Mouse (Mus musculus): Measurements from ENCODE around the gene Fip1l1.

The Fip1l1 gene

DNA sequence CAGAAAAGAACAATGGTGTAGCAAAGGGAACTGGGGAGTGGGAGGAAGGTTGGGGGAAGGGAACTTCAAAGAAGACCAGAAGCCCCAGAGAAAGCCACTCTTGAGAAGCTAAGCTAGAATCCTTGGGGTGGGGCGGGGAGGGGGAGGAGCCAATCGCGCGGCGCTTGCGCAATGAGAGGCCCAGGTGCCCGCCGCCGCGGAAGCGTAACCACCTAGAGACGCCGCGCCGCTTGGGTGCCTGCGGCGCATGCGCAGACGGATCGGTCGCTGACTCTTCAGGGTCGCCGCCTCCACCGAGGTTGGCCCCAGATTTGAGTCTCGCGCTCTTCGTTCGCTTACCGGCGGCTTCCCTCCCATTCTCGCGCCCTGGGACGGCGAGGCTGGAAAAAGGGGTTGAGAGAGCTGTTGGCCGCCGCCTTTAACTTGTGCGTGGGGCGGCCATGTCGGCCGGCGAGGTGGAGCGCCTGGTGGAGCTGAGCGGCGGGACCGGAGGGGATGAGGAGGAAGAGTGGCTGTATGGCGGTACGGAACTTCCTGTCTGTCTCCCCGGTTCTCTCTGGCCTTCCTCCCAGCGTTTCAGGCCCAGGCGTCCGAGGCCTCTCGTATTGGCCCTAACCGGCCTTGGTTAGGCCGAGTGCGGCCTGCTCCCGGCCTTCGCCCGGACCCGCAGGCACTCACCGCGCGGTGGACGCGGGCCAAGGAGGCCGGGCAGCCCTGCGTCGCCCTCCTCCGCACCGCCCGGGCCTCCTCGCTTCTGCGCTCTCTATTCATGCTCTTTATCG, at the start of gene Fip1l1:
Fip1l1 (plus strand) TSS at position 210 of the 782 bp plus-strand sequence.
- DNase-seq: peak; percentile 92

GRCm38 (mm10) chr5:74492705-74493104, 42.5 kb upstream of the Fip1l1 start:
- no peak for DNase-seq

DNA sequence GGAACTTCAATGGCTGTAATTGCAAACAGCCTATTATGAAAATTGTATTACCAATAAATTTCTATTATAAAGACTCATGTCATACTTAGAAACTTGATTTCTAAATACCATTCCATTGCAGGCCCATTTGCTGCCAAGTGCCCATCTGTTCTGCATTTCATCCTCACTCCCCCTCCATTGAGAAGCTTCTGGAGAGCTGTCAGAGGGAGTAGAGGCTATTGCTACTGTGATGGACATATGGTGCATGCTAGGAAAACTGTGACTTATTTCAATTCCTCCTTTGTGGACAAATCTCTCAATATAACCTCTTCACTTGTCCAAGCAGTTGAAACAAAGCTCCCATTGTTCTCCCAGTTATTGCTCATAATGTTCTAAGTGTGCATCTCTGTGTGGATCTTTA, 23.6 kb upstream of the Fip1l1 start:
- DNase-seq: peak; percentile 3

GRCm38 (mm10) chr5:74527025-74527424, 8.2 kb upstream of the Fip1l1 start:
- no peak for DNase-seq

GRCm38 (mm10) chr5:74530785-74531184, 4.5 kb upstream of the Fip1l1 start:
- DNase-seq: no peak

GRCm38 (mm10) chr5:74531630-74532280, 3.5 kb upstream of the Fip1l1 start, which contains the start of gene Scfd2:
Gene Scfd2 (minus strand): TSS chr5:74531759.
- peak; percentile 97 for DNase-seq

DNA sequence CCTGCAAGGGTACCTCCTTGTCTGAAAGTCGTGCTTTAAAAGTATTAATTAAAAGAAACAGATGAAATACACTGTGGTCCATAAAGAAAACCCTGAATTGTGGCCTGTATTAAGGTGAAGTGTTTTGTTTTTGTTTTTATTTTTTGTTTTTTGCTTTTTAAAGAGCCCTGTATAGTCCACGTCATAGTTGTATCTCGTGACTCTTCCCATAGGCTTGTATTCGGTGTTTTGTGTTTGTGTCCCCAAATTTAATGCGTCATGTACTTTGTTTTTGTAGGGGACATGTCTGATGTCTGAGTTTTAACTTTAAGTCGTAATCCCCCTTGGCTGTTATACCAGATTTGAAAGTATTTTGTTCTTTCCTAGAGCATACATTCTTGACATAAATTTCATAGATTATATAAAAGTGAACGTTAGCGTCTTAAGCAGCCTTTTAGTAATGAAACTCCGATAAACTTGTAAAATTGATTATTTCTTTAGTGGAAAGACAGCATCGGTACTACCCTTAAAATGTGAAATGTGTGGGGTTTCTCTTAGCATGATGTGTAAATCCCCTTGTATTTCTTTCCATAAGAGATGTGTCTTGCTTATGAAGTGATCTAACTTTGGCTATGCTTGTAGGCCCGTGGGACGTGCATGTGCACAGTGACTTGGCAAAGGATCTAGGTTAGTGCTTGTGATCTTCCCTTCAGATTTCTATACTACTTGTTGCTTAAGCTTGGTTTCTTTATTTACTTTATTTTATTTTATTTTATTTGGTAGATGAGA, 1.1 kb downstream of the Fip1l1 start:
- no peak for DNase-seq

GRCm38 (mm10) chr5:74545606-74546005, 10.4 kb downstream of the Fip1l1 start:
- no peak for DNase-seq

DNA sequence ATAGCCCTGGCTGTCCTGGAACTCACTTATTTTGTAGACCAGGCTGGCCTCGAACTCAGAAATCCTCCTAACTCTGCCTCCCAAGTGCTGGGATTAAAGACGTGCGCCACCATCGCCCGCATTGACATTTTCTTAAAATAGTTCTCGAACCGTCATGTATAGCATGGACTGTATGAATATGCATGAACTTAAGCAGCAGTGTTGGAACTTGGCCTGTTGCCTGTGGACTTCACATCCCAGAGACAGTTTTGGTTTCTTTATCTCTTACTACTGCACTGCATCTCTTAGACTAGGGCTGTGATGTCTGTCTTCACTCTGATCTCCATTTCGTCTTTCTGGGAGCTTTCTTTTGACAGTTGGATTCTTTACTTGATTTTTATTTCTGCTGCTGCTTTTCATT, 14.3 kb downstream of the Fip1l1 start:
- no peak for DNase-seq

DNA sequence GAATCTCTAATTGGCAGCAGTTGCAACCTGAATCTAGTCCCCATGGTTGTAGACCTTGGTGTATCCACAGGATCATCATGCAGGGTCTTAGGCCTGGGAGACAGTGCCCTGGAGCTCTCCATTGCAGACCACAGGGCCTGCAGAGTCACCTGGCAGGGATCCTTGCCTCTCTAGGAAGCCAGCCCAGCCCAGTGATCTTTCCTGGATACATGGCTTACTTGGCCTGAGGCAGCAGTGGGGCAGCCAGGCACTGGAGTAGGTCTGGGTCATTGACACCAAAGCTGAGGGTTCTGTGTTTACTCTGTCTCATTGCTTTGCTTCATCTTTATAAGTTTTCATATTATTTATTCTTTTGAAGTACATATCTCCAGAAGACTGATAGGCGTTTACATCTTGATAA, 25.9 kb downstream of the Fip1l1 start:
- DNase-seq: no peak

DNA sequence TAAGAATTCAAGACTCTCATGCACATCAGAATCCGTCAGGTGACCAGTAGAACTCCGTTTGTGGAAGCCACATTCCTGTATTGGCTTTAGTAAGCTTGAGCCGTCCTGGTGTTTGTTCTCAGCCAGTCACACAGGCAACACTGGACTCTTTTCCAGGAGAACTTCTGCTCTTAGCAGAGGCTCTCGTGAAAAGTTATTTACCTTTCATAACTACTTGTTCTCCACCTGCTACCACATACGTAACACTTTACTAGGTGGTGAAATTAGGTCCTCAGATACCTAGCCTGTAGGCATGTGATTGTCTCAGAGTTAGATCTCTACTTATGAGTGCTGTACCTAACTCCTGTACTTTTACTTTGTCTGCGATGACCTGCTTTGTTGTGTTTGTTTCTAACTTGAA, 36.5 kb downstream of the Fip1l1 start:
- no peak for DNase-seq

- no peak for DNase-seq
Measured at GRCm38 (mm10) chr5:74589133-74589532, 53.9 kb downstream of the Fip1l1 start.

DNA sequence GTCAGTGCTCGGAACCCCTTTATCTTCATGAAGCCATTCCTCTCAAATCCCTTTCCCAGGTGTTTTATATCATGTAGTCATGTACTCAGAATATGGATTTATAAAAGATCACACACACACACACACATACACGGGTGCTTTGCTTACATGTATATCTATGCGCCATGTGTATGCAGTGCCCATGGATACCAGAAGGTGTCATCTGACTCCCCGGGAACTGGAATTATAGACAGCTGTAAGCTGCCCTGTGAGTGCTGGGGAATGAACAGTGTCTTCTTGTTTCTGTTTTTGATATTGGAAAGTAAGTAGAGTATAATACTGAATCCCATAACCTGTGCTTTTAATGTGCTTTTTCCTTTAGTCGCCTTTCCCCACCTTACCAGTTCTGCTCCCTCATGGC, 56.2 kb downstream of the Fip1l1 start:
- no peak for DNase-seq

GRCm38 (mm10) chr5:74593147-74593546, 57.9 kb downstream of the Fip1l1 start:
- no peak for DNase-seq

DNA sequence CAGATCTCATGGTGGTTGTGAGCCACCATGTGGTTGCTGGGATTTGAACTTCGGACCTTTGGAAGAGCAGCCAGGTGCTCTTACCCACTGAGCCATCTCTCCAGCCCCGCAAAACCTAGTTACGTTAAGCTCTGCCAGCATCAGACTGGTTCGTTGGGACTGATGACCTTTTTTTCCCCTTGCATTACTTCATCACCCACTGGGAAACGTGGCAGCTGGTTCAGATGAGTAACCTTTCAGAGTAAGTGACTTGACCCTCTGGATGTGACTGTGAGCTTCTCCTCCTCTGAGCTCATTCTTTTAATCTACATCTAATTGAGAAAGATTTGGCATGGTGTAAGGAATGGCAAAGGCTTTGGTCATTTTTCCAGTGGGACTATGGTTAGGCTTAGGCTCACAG, 64.8 kb downstream of the Fip1l1 start:
- no peak for DNase-seq

DNA sequence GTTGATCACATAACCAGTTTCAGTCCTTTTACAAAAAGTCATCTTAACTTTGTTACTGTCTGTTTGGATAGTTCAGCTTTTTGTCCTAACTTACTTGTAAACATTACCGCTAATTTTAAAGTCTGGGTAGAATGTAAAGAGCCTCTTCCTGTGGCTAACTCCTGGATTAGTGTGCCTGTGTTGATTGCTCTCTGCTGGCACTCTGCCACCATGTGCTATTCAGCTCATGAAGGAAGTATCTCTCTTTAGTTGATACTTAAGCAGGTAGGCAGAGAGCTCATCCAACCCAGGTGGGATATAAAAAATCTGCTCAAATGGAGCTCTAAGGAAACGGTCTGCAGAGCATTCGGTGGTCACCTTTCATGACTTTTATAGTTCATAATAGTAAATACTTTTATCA, 65.9 kb downstream of the Fip1l1 start:
- DNase-seq: no peak

- DNase-seq: no peak
Measured at GRCm38 (mm10) chr5:74601965-74602364, 66.7 kb downstream of the Fip1l1 start.

DNA sequence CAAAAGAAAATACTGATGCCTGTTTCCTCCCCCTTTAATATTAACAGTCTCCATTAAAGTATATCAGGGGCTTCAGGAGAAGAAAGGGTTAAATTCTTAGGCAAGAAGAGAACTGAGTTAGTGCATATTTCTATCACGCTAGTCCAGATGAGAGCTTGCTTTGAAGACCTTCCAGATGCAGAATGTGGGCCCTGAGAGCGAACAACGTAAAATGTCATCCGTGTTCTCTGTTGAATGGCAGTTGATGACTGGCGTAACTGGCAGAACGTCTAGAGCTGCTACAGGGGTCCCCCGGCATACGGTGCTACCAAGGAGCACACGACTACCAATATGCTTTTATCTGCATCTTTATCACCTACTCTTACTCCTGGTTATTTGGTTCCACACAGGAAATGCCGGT, 67.1 kb downstream of the Fip1l1 start:
- no peak for DNase-seq

- DNase-seq: peak; percentile 27
Measured at GRCm38 (mm10) chr5:74603306-74603705, 68.1 kb downstream of the Fip1l1 start.

- DNase-seq: no peak
Measured at GRCm38 (mm10) chr5:74606213-74606612, 71.0 kb downstream of the Fip1l1 start.

DNA sequence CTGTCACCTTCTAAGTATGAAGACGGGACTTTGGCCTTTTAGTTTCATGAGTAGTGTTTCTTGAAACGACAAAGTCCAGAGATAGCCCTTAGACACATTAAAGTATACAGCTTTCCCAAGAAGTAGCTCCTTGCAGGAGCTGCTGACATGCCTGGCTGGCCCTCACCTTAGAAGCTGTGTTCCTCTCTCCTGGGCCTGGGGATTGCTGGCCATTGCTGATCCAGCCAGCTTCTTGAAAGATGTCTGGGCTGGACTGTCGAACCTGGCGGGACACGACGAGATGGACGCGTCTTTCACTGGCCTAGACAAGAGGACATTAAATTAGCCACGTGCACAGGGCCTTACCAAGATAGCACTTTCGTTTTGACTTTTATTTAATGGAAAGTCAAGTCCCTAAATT, 75.3 kb downstream of the Fip1l1 start:
- no peak for DNase-seq

GRCm38 (mm10) chr5:74612713-74613112, 77.5 kb downstream of the Fip1l1 start:
- no peak for DNase-seq

GRCm38 (mm10) chr5:74613491-74614151, 78.4 kb downstream of the Fip1l1 start:
- DNase-seq: peak; percentile 48

Measured in lung, postnatal 14 days (tissue).